Mouse (Mus musculus): Measurements from ENCODE around the gene Mab21l3. TPM values are rescaled to one million over a fixed set of nuclear protein-coding genes. Genes with fewer than 3 reads are reported as not detected.

The Mab21l3 gene
- polyA plus RNA-seq, 1 experiment from 2014 or later: 6.1 TPM

GRCm38 (mm10) chr3:101854075-101854474, 5.3 kb upstream of the Mab21l3 start:
- Histone ChIP-seq H3K9ac (ENCODE audit: low read depth, low read length) (no peak overlapping the region), H3K27ac (ENCODE audit: low read length) (no peak overlapping the region), H3K9me3 (ENCODE audit: control insufficient read depth, low read length) (no peaks in the 10 kb centered on the region), H3K4me1 (ENCODE audit: control insufficient read depth, insufficient read depth, low read length) (no peaks in the 10 kb centered on the region), H3K27me3 (replicated peaks; ENCODE audit: control insufficient read depth, insufficient read depth, low read length) (no peaks in the 10 kb centered on the region), H3K36me3 (ENCODE audit: control insufficient read depth, insufficient read depth, low read length) (no peaks in the 10 kb centered on the region), H3K4me3 (ENCODE audit: low read length) (no peak overlapping the region), H3K4me2 (ENCODE audit: low read depth, low read length) (no peak overlapping the region)
- ATAC-seq: no peak
- 70% methylated on average over 1 of the region's 1 CpGs for WGBS

- ATAC-seq: peak; percentile 88
- Histone ChIP-seq H3K27ac (ENCODE audit: low read length) (no peak overlapping the region), H3K27me3 (replicated peaks; ENCODE audit: control insufficient read depth, insufficient read depth, low read length) (no peaks in the 10 kb centered on the region), H3K4me1 (ENCODE audit: control insufficient read depth, insufficient read depth, low read length) (no peaks in the 10 kb centered on the region), H3K4me2 (ENCODE audit: low read depth, low read length) (no peak overlapping the region), H3K4me3 (ENCODE audit: low read length) (no peak overlapping the region), H3K36me3 (ENCODE audit: control insufficient read depth, insufficient read depth, low read length) (no peaks in the 10 kb centered on the region), H3K9me3 (ENCODE audit: control insufficient read depth, low read length) (no peaks in the 10 kb centered on the region), H3K9ac (ENCODE audit: low read depth, low read length) (no peak overlapping the region)
- 46% methylated on average over 6 of the region's 6 CpGs for WGBS
Measured at GRCm38 (mm10) chr3:101851363-101851762, 2.6 kb upstream of the Mab21l3 start.

- WGBS: 47% methylated on average over 4 of the region's 4 CpGs
- Histone ChIP-seq H3K36me3 (ENCODE audit: control insufficient read depth, insufficient read depth, low read length) (no peaks in the 10 kb centered on the region), H3K27me3 (replicated peaks; ENCODE audit: control insufficient read depth, insufficient read depth, low read length) (no peaks in the 10 kb centered on the region), H3K27ac (ENCODE audit: low read length) (no peak overlapping the region), H3K4me3 (ENCODE audit: low read length) (no peak overlapping the region), H3K9ac (ENCODE audit: low read depth, low read length) (no peak overlapping the region), H3K4me2 (ENCODE audit: low read depth, low read length) (no peak overlapping the region), H3K4me1 (ENCODE audit: control insufficient read depth, insufficient read depth, low read length) (no peaks in the 10 kb centered on the region), H3K9me3 (ENCODE audit: control insufficient read depth, low read length) (no peaks in the 10 kb centered on the region)
- ATAC-seq: no peak
Measured at GRCm38 (mm10) chr3:101846096-101846495, 2.7 kb downstream of the Mab21l3 start.

- Histone ChIP-seq H3K9me3 (ENCODE audit: control insufficient read depth, low read length) (no peaks in the 10 kb centered on the region; the same call in 1 of the 2 replicates), H3K4me1 (ENCODE audit: control insufficient read depth, insufficient read depth, low read length) (no peaks in the 10 kb centered on the region), H3K9ac (ENCODE audit: low read depth, low read length) (no peak overlapping the region), H3K27me3 (replicated peaks; ENCODE audit: control insufficient read depth, insufficient read depth, low read length) (no peaks in the 10 kb centered on the region), H3K4me3 (ENCODE audit: low read length) (no peak overlapping the region), H3K4me2 (ENCODE audit: low read depth, low read length) (no peak overlapping the region), H3K36me3 (ENCODE audit: control insufficient read depth, insufficient read depth, low read length) (no peaks in the 10 kb centered on the region), H3K27ac (ENCODE audit: low read length) (no peak overlapping the region)
- 77% methylated on average over 7 of the region's 7 CpGs for WGBS
- no peak for ATAC-seq
Measured at GRCm38 (mm10) chr3:101842372-101843094, 6.2 kb downstream of the Mab21l3 start.

GRCm38 (mm10) chr3:101839327-101839726, 9.4 kb downstream of the Mab21l3 start:
- no peaks in the 10 kb centered on the region for H3K27me3 ChIP-seq (replicated peaks; ENCODE audit: control insufficient read depth, insufficient read depth, low read length)
- H3K4me3 ChIP-seq (ENCODE audit: low read length): no peak overlapping the region
- 86% methylated on average over 9 of the region's 9 CpGs for WGBS
- no peak for ATAC-seq
- no peak overlapping the region for H3K9ac ChIP-seq (ENCODE audit: low read depth, low read length)
- no peak overlapping the region for H3K27ac ChIP-seq (ENCODE audit: low read length)
- H3K4me2 ChIP-seq (ENCODE audit: low read depth, low read length): no peak overlapping the region
- H3K4me1 ChIP-seq (ENCODE audit: control insufficient read depth, insufficient read depth, low read length): peaks cover 7% of the 10 kb centered on the region; the same call in 1 of the 2 replicates
- H3K9me3 ChIP-seq (ENCODE audit: control insufficient read depth, low read length): no peaks in the 10 kb centered on the region; the same call in 1 of the 2 replicates
- H3K36me3 ChIP-seq (ENCODE audit: control insufficient read depth, insufficient read depth, low read length): no peaks in the 10 kb centered on the region

GRCm38 (mm10) chr3:101836971-101837370, 11.8 kb downstream of the Mab21l3 start:
- no peak overlapping the region for H3K9ac ChIP-seq (ENCODE audit: low read depth, low read length)
- no peaks in the 10 kb centered on the region; the same call in 1 of the 2 replicates for H3K9me3 ChIP-seq (ENCODE audit: control insufficient read depth, low read length)
- no peaks in the 10 kb centered on the region for H3K27me3 ChIP-seq (replicated peaks; ENCODE audit: control insufficient read depth, insufficient read depth, low read length)
- no peaks in the 10 kb centered on the region for H3K36me3 ChIP-seq (ENCODE audit: control insufficient read depth, insufficient read depth, low read length)
- 83% methylated on average over 3 of the region's 3 CpGs for WGBS
- H3K4me1 ChIP-seq (ENCODE audit: control insufficient read depth, insufficient read depth, low read length): peaks cover 11% of the 10 kb centered on the region
- no peak overlapping the region for H3K27ac ChIP-seq (ENCODE audit: low read length)
- ATAC-seq: no peak
- no peak overlapping the region for H3K4me2 ChIP-seq (ENCODE audit: low read depth, low read length)
- no peak overlapping the region for H3K4me3 ChIP-seq (ENCODE audit: low read length)

GRCm38 (mm10) chr3:101836532-101836931, 12.2 kb downstream of the Mab21l3 start:
- no peaks in the 10 kb centered on the region; the same call in 1 of the 2 replicates for H3K9me3 ChIP-seq (ENCODE audit: control insufficient read depth, low read length)
- WGBS: 68% methylated on average over 5 of the region's 5 CpGs
- ATAC-seq: no peak
- H3K4me1 ChIP-seq (ENCODE audit: control insufficient read depth, insufficient read depth, low read length): peaks cover 16% of the 10 kb centered on the region
- 0 out of 2 replicates have a peak overlapping the region, but pooled peaks have one; percentile 12 for H3K9ac ChIP-seq (ENCODE audit: low read depth, low read length)
- H3K27ac ChIP-seq (ENCODE audit: low read length): no peak overlapping the region
- peak overlapping the region; percentile 37; the same call in 1 of the 2 replicates for H3K4me3 ChIP-seq (ENCODE audit: low read length)
- H3K27me3 ChIP-seq (replicated peaks; ENCODE audit: control insufficient read depth, insufficient read depth, low read length): no peaks in the 10 kb centered on the region
- peak overlapping the region; percentile 59 for H3K4me2 ChIP-seq (ENCODE audit: low read depth, low read length)
- no peaks in the 10 kb centered on the region for H3K36me3 ChIP-seq (ENCODE audit: control insufficient read depth, insufficient read depth, low read length)

GRCm38 (mm10) chr3:101836045-101836444, 12.7 kb downstream of the Mab21l3 start:
- no peaks in the 10 kb centered on the region; the same call in 1 of the 2 replicates for H3K9me3 ChIP-seq (ENCODE audit: control insufficient read depth, low read length)
- H3K4me1 ChIP-seq (ENCODE audit: control insufficient read depth, insufficient read depth, low read length): peaks cover 16% of the 10 kb centered on the region
- peak overlapping the region; percentile 76 for H3K27ac ChIP-seq (ENCODE audit: low read length)
- ATAC-seq: peak; percentile 89
- WGBS: 2% methylated on average over 8 of the region's 8 CpGs
- peak overlapping the region; percentile 59 for H3K4me2 ChIP-seq (ENCODE audit: low read depth, low read length)
- H3K9ac ChIP-seq (ENCODE audit: low read depth, low read length): peak overlapping the region; percentile 49; the same call in 1 of the 2 replicates
- H3K36me3 ChIP-seq (ENCODE audit: control insufficient read depth, insufficient read depth, low read length): no peaks in the 10 kb centered on the region
- no peaks in the 10 kb centered on the region for H3K27me3 ChIP-seq (replicated peaks; ENCODE audit: control insufficient read depth, insufficient read depth, low read length)
- peak overlapping the region; percentile 37 for H3K4me3 ChIP-seq (ENCODE audit: low read length)

GRCm38 (mm10) chr3:101831189-101831858, 17.4 kb downstream of the Mab21l3 start:
- H3K4me1 ChIP-seq (ENCODE audit: control insufficient read depth, insufficient read depth, low read length): peaks cover 47% of the 10 kb centered on the region
- H3K27me3 ChIP-seq (replicated peaks; ENCODE audit: control insufficient read depth, insufficient read depth, low read length): no peaks in the 10 kb centered on the region
- H3K4me2 ChIP-seq (ENCODE audit: low read depth, low read length): peak overlapping the region; percentile 15
- H3K9me3 ChIP-seq (ENCODE audit: control insufficient read depth, low read length): no peaks in the 10 kb centered on the region
- no peaks in the 10 kb centered on the region for H3K36me3 ChIP-seq (ENCODE audit: control insufficient read depth, insufficient read depth, low read length)
- H3K9ac ChIP-seq (ENCODE audit: low read depth, low read length): 0 out of 2 replicates have a peak overlapping the region, but pooled peaks have one; percentile 53
- H3K4me3 ChIP-seq (ENCODE audit: low read length): no peak overlapping the region
- ATAC-seq: peak; percentile 80
- 21% methylated on average over 10 of the region's 10 CpGs for WGBS
- H3K27ac ChIP-seq (ENCODE audit: low read length): peak overlapping the region; percentile 87

Data from intestine, embryonic 16.5 days (tissue).